Mouse (Mus musculus): ENCODE results near the gene Usp6nl.

The Usp6nl gene

GRCm38 (mm10) chr2:6376941-6377340, 54.5 kb downstream of the Usp6nl start:
- DNase-seq = no peak

- no peak for DNase-seq
Measured at GRCm38 (mm10) chr2:6378590-6379205, 56.2 kb downstream of the Usp6nl start.

GRCm38 (mm10) chr2:6379731-6380212, 57.3 kb downstream of the Usp6nl start:
- no peak for DNase-seq

GRCm38 (mm10) chr2:6380401-6380800, 57.9 kb downstream of the Usp6nl start:
- DNase-seq = no peak

- no peak for DNase-seq
Measured at GRCm38 (mm10) chr2:6384407-6385146, 62.1 kb downstream of the Usp6nl start.

- peak; percentile 63 for DNase-seq
Measured at GRCm38 (mm10) chr2:6389162-6389561, 66.7 kb downstream of the Usp6nl start.

- no peak for DNase-seq
Measured at GRCm38 (mm10) chr2:6391261-6391660, 68.8 kb downstream of the Usp6nl start.

GRCm38 (mm10) chr2:6391940-6392339, 69.5 kb downstream of the Usp6nl start:
- no peak for DNase-seq

GRCm38 (mm10) chr2:6395851-6396625, 73.6 kb downstream of the Usp6nl start:
- no peak for DNase-seq

- DNase-seq = no peak
Measured at GRCm38 (mm10) chr2:6396626-6397146, 74.2 kb downstream of the Usp6nl start.

- DNase-seq = no peak
Measured at GRCm38 (mm10) chr2:6397166-6397565, 74.7 kb downstream of the Usp6nl start.

- no peak for DNase-seq
Measured at GRCm38 (mm10) chr2:6398826-6399225, 76.4 kb downstream of the Usp6nl start.

GRCm38 (mm10) chr2:6401039-6401438, 78.6 kb downstream of the Usp6nl start:
- DNase-seq = no peak

GRCm38 (mm10) chr2:6403375-6403774, 80.9 kb downstream of the Usp6nl start:
- peak; percentile 48 for DNase-seq

GRCm38 (mm10) chr2:6403991-6404390, 81.5 kb downstream of the Usp6nl start:
- DNase-seq = no peak

- no peak for DNase-seq
Measured at GRCm38 (mm10) chr2:6404627-6405026, 82.2 kb downstream of the Usp6nl start.

GRCm38 (mm10) chr2:6405059-6406033, 82.9 kb downstream of the Usp6nl start:
- peak; percentile 78 for DNase-seq

- DNase-seq = no peak
Measured at GRCm38 (mm10) chr2:6407711-6408110, 85.2 kb downstream of the Usp6nl start.

GRCm38 (mm10) chr2:6412645-6413044, 90.2 kb downstream of the Usp6nl start:
- no peak for DNase-seq

GRCm38 (mm10) chr2:6413723-6414122, 91.3 kb downstream of the Usp6nl start:
- no peak for DNase-seq

- DNase-seq = no peak
Measured at GRCm38 (mm10) chr2:6414400-6414799, 91.9 kb downstream of the Usp6nl start.

GRCm38 (mm10) chr2:6417158-6417557, 94.7 kb downstream of the Usp6nl start:
- no peak for DNase-seq
